Mouse (Mus musculus): ENCODE data around the gene Dcaf17.
A peak's percentile ranks its signal among the peaks of the same experiment; 100 is the strongest.

Dcaf17 gene

DNA sequence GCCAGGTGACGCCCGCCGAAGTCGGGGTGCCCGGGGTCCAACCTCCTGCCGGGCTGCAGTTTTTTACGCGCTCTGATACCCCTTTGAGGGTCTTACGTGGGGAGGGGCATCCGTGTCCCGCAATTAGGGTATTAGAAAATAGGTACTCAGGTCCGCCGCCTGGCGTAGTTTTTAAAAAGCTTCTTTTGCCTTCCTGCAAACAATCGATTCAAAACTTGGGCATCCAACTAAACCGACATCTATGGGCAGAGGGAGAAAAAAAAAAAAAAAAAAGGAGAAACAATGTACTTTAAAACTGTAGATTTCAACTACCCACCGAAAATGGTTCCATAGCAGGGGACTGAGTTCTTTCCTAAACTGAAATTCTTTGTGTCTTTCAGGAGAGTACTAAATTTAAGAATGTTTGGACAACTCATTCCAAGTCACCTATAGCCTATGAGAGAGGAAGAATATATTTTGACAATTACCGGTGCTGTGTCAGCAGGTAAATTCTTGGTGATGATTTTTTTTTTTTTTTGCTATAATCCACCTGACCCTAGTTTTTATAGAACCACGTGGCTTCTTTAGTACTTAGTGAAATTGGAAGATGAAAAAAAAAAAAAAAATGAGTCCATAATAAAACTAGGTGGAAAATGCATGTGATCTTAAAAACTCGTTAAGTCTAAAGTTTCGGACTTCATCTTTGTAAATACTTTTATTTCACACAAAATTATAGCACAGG is 1.1 kb downstream of the Dcaf17 start:
- no peak for DNase-seq

DNA sequence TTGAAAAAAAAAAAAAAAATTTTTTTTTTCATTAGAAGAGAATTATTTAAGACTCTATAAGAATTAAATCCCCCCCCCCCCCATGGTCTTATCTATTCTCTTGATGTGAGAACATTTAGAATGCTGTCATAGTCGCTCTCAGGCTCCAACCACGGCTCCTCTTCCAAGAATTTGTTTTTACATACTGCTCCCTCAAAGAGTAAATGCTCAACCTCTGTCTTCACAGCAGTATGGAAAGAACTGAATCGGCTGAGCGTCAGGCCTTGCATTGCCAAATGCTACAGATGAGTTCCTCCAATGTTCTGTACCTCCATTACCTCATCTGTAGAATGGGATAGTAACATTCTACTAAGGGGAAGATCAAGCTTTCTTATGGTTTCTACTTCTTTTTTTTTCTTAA is 16.5 kb downstream of the Dcaf17 start:
- no peak for DNase-seq

DNA sequence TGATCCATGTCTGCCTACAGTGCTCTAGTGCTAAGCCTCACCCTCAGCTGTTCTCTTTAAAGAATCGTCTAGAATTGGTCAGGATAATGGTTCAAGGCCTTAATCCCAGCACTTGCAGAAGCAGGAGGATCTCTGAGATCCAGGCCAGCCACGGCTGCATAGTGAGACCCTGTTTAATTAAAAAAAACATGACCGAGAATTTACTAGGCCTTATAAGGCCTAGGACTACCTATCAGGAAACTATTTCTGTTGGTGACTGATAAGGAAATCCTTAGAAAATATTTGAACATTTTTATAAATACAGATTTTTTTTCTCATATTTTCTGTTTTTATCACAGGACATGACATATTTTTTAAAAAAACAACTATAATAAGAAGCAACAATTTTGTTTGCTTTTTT is 18.2 kb downstream of the Dcaf17 start:
- no peak for DNase-seq

DNA sequence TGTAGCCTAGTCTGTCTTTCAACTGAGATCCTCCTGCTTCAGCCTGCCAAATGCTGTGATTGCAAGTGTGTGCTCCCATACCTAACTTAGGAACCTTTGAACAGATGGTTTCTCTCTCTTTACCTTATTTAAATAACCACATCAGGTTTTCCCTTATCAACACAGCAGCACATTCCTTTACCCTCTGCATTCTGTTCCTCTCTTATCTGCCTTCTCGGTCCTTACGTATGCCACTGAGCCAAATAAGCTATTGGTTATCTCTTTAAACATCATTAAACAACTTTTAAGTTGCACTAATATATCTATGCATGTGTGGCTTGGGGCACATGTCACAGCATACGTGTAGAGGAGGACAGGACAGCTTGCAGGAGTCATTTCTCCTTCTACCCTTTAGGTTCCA is 18.7 kb downstream of the Dcaf17 start:
- no peak for DNase-seq

GRCm38 (mm10) chr2:71082416-71082815 is 27.3 kb downstream of the Dcaf17 start:
- no peak for DNase-seq

DNA sequence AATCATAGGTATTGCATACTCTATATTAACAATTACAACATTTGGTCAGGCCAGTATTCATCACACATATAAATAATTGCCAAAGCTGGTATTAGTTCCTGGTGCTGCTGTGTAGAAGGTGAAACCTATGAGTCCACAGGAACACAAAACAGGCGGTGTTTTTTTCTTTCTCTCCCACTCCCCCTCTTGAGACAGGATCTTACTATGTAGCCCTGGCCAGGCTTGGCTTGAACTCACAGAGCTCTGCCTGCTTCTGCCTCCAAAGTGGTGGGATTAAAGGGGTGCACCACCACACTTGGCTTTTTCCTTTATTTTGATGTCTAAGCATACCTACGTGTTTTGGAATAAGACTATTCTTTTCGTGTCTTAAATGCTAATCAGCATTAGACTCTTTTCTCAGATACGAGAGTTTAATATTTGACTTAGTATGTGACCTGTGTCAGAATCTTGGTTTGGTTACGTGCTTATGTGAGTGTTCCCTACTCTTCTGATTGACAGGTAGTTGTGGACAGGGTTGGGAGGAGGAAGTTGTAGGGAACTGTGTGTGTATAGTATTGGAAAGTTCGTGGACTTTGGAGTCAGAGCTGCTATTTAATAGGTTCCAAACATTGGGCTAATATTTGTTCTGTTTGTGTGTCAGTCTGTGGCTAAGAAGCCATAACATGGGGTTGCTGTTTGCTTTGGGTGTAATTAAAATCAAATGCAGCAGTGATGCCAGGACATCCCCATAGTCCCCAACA is 28.5 kb downstream of the Dcaf17 start:
- DNase-seq, result no peak

- DNase-seq, result no peak
Observed at GRCm38 (mm10) chr2:71089766-71090165, 34.6 kb downstream of the Dcaf17 start.

- no peak for DNase-seq
Observed at GRCm38 (mm10) chr2:71090660-71091445, 35.7 kb downstream of the Dcaf17 start.

- DNase-seq, result no peak
Observed at GRCm38 (mm10) chr2:71096170-71096569, 41.0 kb downstream of the Dcaf17 start.

DNA sequence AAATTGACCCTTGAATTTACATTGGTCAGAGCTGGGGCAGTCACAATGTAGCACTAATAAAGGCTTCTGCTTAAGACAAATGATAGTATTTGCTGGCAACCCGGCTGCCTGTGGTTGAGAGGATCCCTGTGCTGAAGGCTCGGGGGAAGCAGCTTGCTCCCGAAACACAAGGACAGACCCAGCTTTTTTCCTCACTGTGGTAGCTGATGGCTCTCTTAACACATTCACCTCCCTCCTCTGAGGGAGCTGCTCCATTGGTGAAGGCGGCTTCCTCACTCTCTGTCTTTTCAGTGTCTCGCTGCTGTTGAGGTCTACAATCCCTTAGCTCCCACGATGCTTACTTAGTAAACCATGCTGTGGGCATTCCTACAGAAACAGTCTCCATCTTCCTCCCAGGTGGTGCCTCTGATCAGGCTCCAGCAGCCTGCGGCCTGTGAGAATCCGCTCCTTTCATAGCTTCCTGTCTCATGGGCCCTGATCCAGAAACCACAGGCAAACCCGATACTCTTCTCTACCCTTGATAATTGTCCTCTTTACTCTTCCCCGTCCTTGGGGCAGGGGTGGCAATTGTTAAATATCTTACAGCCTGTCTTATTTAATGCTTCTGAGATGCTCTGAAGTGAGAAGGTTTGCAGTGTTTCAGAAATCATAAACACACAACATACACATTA is 47.6 kb downstream of the Dcaf17 start:
- peak in 1 of 2 experiments; percentile 9 for DNase-seq

DNA sequence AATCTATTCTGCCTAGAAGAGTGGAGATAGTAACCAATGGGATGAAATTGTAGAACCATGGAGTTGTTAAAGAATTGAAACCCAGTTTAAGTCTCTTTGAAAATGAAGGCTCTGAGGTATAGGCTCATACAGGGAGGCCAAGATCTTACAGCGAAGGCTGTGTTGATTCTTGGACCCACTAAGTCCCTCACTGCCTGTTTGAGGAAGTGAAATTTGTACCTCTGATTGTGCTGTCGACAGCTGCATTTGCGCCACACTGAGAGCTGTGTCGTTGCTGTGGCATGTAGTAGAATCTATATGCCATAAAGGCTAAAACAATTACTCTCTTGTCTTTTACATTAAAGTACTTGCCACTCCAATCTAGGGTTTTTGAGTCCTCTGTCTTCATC is 48.2 kb downstream of the Dcaf17 start:
- no peak for DNase-seq

DNA sequence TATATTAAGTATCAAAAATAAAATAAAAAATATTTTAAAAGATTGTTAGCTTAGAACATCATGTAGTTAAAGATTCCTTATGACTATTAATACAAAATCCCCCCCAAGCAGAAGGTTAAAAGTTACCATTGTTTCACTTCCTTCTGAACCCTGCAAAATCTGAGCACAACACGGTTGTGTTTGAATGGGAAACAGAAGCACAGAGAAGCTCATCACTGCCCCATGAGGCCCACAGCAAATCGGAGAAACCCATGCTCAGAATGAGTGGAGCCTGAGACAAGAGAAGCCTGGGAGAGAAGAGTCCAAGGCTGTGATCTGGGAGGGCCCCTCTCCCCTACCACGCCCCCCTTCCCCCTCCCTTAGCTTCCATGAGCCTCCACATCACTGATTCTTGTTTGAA is 49.6 kb downstream of the Dcaf17 start:
- DNase-seq, result no peak

GRCm38 (mm10) chr2:71105469-71106215 is 50.5 kb downstream of the Dcaf17 start:
- DNase-seq, result no peak

- no peak for DNase-seq
Observed at GRCm38 (mm10) chr2:71107225-71107624, 52.1 kb downstream of the Dcaf17 start.

DNA sequence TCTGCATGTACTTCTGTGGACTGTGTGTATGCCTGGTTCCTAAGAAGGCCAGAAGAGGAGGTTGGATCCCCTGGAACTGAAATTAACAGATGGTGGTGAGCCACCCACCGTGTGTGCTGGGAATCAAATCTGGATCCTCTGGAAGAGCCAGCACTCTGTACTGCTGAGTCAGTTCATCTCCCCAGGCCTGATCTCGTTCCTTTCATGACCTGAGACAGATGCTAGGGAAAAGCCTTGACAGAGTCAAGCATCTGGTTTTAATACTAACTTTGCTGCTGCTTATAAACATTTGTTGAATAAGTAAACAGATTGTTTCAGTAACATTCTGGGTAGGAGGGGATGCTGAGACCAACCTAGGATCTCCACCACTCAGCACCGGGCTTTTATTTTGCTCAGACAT is 53.4 kb downstream of the Dcaf17 start:
- DNase-seq, result no peak

GRCm38 (mm10) chr2:71113489-71114171 is 58.5 kb downstream of the Dcaf17 start:
- no peak for DNase-seq

- DNase-seq, result peak in 1 of 2 experiments; percentile 21
Observed at GRCm38 (mm10) chr2:71116151-71116550, 61.0 kb downstream of the Dcaf17 start.

GRCm38 (mm10) chr2:71117797-71118708 is 62.9 kb downstream of the Dcaf17 start, which contains the start of gene Cybrd1:
Cybrd1 (plus strand) TSS chr2:71117923.
- peak; percentile 54 to 62 for DNase-seq

- no peak for DNase-seq
Observed at GRCm38 (mm10) chr2:71120844-71121243, 65.7 kb downstream of the Dcaf17 start.

DNA sequence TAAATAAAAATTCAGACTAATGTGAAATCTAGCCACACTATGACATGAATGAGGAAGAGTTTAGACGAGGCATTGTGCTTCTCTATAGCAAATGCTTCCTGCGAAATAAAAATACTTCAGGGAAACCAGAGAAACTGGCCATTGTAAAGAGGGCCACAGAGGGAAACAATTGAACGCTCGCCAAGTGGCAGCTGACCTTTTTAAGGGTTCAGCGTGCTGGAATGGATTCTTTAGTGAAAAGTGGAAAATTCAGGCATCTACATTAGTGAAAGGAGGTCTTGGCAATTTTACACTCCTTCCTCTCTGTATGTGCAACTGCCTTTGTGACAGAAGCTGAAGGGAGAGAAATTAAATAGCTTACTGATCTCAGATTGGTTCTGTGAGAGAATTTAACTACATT is 66.3 kb downstream of the Dcaf17 start:
- no peak for DNase-seq

Measured in cerebellum, postnatal 14 days (tissue).